Mouse (Mus musculus): ENCODE measurements around the gene Flii. TPM values are rescaled to one million over a fixed set of nuclear protein-coding genes. Genes with fewer than 3 reads are reported as not detected.

Gene Flii
- total RNA-seq, 2 experiments from 2014 or later = 67.8 to 71.4 TPM

- DNase-seq (ENCODE audit: low spot score in 2 of 2) = no peak
Observed at GRCm38 (mm10) chr11:60696165-60696564, 30.9 kb downstream of the Flii start.

Small RNA genes within 50 kb of the gene (microRNA-seq; reads per million reads assigned to microRNA genes)
- gene Mir5100 = 0.85 to 1.5 reads per million in 2 experiments

Other genes with a start within 250 kb of the Flii start
- gene Alkbh5, start 190.9 kb downstream of the Flii start, total RNA-seq (2021) = 10 to 100 TPM; 61.0 to 62.5 TPM
- 10 to 100 TPM; 34.6 to 35.4 TPM for gene Llgl1, start 27.5 kb downstream of the Flii start, total RNA-seq (2021)
- gene Mief2, start 1.1 kb upstream of the Flii start, total RNA-seq (2021) = 10 to 100 TPM; 19.5 to 19.9 TPM
- 1 to 10 TPM; 5.0 to 5.3 TPM for gene Top3a, start 50.1 kb upstream of the Flii start, total RNA-seq (2021)
- gene Smcr8, start 50.3 kb upstream of the Flii start, total RNA-seq (2021) = 10 to 100 TPM; 33.0 to 33.7 TPM
- 1 to 10 TPM; 1.7 to 3.7 TPM for gene Shmt1, start 84.5 kb upstream of the Flii start, total RNA-seq (2021)
- gene Dhrs7b, start 103.4 kb upstream of the Flii start, total RNA-seq (2021) = 10 to 100 TPM; 26.6 to 31.6 TPM
- gene Tmem11, start 152.0 kb upstream of the Flii start, total RNA-seq (2021) = 10 to 100 TPM; 28.1 to 29.7 TPM
- gene Natd1, start 187.5 kb upstream of the Flii start, total RNA-seq (2021) = 10 to 100 TPM; 11.4 to 12.3 TPM
- 10 to 100 TPM; 20.5 to 21.4 TPM for gene Map2k3, start 204.8 kb upstream of the Flii start, total RNA-seq (2021)

Measured in left cerebral cortex, adult 18-20 months (tissue).